Mouse (Mus musculus): Measurements from ENCODE around the gene Smad1.

- no peak for TF ChIP-seq CTCF (IDR thresholded peaks at IDR 0.05; ENCODE audit: low read depth)
- no peak for TF ChIP-seq EP300 (IDR thresholded peaks at IDR 0.05; ENCODE audit: low read depth)
Observed at GRCm38 (mm10) chr8:79288681-79289080, 110.6 kb downstream of the Smad1 start.
